Mouse (Mus musculus) kidney, postnatal 0 days (tissue): ENCODE measurements at regions not wholly inside any gene's neighbourhood (a gene's known extent, or its start where the extent isn't known, plus 50 kb on each side); places are given as distances from the start of the nearest gene placed in this dataset.
"Not testable (repeated sequence)": the region's sequence is repeated elsewhere in the genome, so short reads cannot be mapped to it uniquely, and the experiment has no call there.

Experiments
- ATAC-seq: fragments of 200-750 bp; cut with Nextera tagmentation; replicated peaks from 2 replicates; pipeline ENCODE4 v1.8.0; 2017; ENCODE audit warnings: low read depth, moderate number of reproducible peaks, moderate TSS enrichment, moderate library complexity; ENCODE audit not compliant: low FRiP score
- DNase-seq: peaks from one replicate; pipeline ENCODE4 v3.0.0-alpha.2; 2016; ENCODE audit warnings: low spot score
- H3K27ac ChIP-seq: fragments of 300-500 bp; sonication (generic); 2 replicates; pipeline ENCODE4 v1.5.1; 2014; ENCODE audit warnings: mild to moderate bottlenecking
- H3K27me3 ChIP-seq: fragments of 300-500 bp; sonication (generic); 2 replicates; pipeline ENCODE4 v1.6.1; 2014; ENCODE audit warnings: low read length, mixed read lengths; ENCODE audit not compliant: insufficient read depth
- H3K36me3 ChIP-seq: fragments of 300-500 bp; sonication (generic); 2 replicates; pipeline ENCODE4 v1.6.1; 2014; ENCODE audit warnings: low read length, mixed read lengths; ENCODE audit not compliant: insufficient read depth
- H3K4me1 ChIP-seq: fragments of 300-500 bp; sonication (generic); replicated peaks from 2 replicates; pipeline ENCODE4 v1.6.1; 2014; ENCODE audit warnings: antibody characterized with exemption, low read length, mixed read lengths; ENCODE audit not compliant: insufficient read depth
- H3K4me2 ChIP-seq: fragments of 300-500 bp; sonication (generic); 2 replicates; pipeline ENCODE4 v1.6.1; 2014; ENCODE audit warnings: mild to moderate bottlenecking, low read length, moderate library complexity, mixed read lengths
- H3K4me3 ChIP-seq: fragments of 300-500 bp; sonication (generic); replicated peaks from 2 replicates; pipeline ENCODE4 v1.5.1; 2014; ENCODE audit warnings: low read depth, low read length
- H3K9ac ChIP-seq: fragments of 300-500 bp; sonication (generic); 2 replicates; pipeline ENCODE4 v1.6.1; 2014; ENCODE audit warnings: low read depth, low read length
- H3K9me3 ChIP-seq: fragments of 300-500 bp; sonication (generic); replicated peaks from 2 replicates; pipeline ENCODE4 v1.6.1; 2016; ENCODE audit warnings: low read length, inconsistent platforms, mixed read lengths
- CTCF ChIP-seq: IDR thresholded peaks from 2 replicates; pipeline ENCODE4 v1.5.1; 2016; ENCODE audit warnings: antibody characterized with exemption, low read depth, mild to moderate bottlenecking, moderate library complexity
- WGBS: fragments of 180-500 bp; shearing (Covaris S2); extraction: QIAGEN DNeasy Blood & Tissue Kit; methylation state at CpG from one replicate; pipeline ENCODE4 v1.1.7; 2014; 5-methylcytosine and 5-hydroxymethylcytosine counted together

GRCm38 (mm10) chr17:41264512-41265222 is 329.8 kb upstream of the Cenpq start:
- Histone ChIP-seq H3K27me3 (no peaks in the 10 kb centered on the region), H3K4me2 (no peak overlapping the region), H3K4me1 (no peaks in the 10 kb centered on the region), H3K27ac (no peak overlapping the region), H3K4me3 (no peak overlapping the region), H3K36me3 (no peaks in the 10 kb centered on the region), H3K9me3 (no peaks in the 10 kb centered on the region), H3K9ac (no peak overlapping the region)
- DNase-seq = no peak
- 60% methylated on average over 4 of the region's 4 CpGs for WGBS
- ATAC-seq = no peak
- no peak for TF ChIP-seq CTCF

DNA sequence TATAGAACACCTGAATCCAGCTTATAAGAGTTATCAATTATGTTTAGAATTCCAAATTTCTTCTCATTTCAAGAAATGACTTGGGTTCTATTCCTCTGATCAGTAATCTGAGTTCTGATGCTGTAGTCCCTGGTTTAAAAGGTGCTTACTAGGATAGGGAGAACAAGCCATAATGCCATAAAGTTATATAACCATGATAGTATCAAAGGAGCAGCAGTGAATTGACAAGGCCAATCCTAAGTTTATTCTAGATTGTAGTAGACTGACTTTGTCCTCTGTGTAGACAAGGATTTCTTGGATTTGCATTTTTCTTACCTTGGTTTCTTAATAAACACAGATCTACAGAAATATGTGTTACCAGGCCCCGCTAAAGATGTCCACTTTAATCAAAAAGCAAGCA is 326.6 kb upstream of the Cenpq start:
- DNase-seq = no peak
- no peak for TF ChIP-seq CTCF
- WGBS = 92% methylated on average over 1 of the region's 1 CpGs
- no peak overlapping the region for H3K4me3 ChIP-seq
- H3K9ac ChIP-seq = no peak overlapping the region
- no peaks in the 10 kb centered on the region for H3K36me3 ChIP-seq
- no peaks in the 10 kb centered on the region for H3K4me1 ChIP-seq
- no peak overlapping the region for H3K27ac ChIP-seq
- no peak for ATAC-seq
- no peak overlapping the region for H3K4me2 ChIP-seq
- no peaks in the 10 kb centered on the region for H3K9me3 ChIP-seq
- no peaks in the 10 kb centered on the region for H3K27me3 ChIP-seq

- Histone ChIP-seq H3K36me3 (no peaks in the 10 kb centered on the region), H3K27ac (no peak overlapping the region), H3K27me3 (no peaks in the 10 kb centered on the region), H3K9me3 (no peaks in the 10 kb centered on the region), H3K4me3 (no peak overlapping the region), H3K9ac (no peak overlapping the region), H3K4me1 (no peaks in the 10 kb centered on the region), H3K4me2 (no peak overlapping the region)
- WGBS = 67% methylated on average over 2 of the region's 2 CpGs
- DNase-seq = no peak
- TF ChIP-seq CTCF = no peak
- ATAC-seq = no peak
Observed at GRCm38 (mm10) chr17:41248406-41248805, 313.6 kb upstream of the Cenpq start.

DNA sequence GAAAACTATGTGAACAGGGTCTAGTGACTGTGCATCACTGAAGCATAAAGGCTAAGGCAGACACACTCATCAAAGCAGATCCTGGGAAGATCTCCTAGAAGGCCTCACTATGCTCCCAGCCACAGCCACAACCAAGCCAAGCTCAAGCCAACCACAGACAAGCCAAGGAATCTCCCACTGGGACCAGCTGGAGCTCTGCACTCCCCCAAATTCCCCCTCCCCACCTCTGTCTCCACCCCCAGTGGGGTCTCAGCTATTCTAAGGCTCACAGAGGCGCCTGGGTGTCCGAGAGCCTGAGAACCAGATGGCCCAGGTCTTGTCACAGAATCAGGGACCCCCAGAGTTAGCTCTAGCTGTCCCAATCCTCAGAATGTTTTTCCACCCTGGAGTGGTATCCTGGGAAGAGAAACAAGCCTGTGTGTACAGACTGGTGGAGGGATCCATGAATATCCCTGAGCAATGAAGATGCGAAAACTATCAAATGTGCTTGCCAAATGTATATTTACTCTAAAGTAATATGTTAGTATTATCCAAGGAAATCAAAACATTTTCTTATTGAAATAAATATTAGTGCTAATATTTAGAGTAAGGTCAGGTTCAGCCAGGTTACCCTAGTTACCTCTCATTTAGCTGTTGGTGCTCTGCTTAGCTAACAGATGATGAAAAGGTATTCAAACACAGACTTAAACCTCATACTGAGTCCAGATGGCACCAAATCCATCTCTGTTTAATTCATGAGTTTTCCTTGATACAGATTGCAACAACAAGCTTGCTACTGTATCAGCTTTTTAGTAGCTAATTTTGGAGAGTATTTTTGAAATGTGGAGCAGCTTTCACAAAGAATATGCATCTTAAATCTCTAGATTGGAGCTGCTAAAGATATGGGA is 292.5 kb upstream of the Cenpq start:
- Histone ChIP-seq H3K4me2 (no peak overlapping the region), H3K36me3 (no peaks in the 10 kb centered on the region), H3K9ac (no peak overlapping the region), H3K27ac (no peak overlapping the region), H3K27me3 (no peaks in the 10 kb centered on the region), H3K4me3 (no peak overlapping the region), H3K4me1 (no peaks in the 10 kb centered on the region), H3K9me3 (no peaks in the 10 kb centered on the region)
- no peak for ATAC-seq
- no peak for TF ChIP-seq CTCF
- WGBS = 75% methylated on average over 3 of the region's 3 CpGs
- DNase-seq = no peak

- H3K4me2 ChIP-seq = no peak overlapping the region
- DNase-seq = no peak
- TF ChIP-seq CTCF = no peak
- H3K36me3 ChIP-seq = no peaks in the 10 kb centered on the region
- H3K4me3 ChIP-seq = no peak overlapping the region
- WGBS = 92% methylated on average over 1 of the region's 1 CpGs
- H3K9ac ChIP-seq = no peak overlapping the region
- ATAC-seq = no peak
- H3K27me3 ChIP-seq = no peaks in the 10 kb centered on the region
- H3K27ac ChIP-seq = no peak overlapping the region
- no peaks in the 10 kb centered on the region for H3K4me1 ChIP-seq
- H3K9me3 ChIP-seq = no peaks in the 10 kb centered on the region
Observed at GRCm38 (mm10) chr17:41216816-41217215, 282.0 kb upstream of the Cenpq start.

- not testable (repeated sequence) for H3K4me1 ChIP-seq
- WGBS = 55% methylated on average over 4 of the region's 4 CpGs
Observed at GRCm38 (mm10) chr17:41199417-41199816, 264.6 kb upstream of the Cenpq start.

DNA sequence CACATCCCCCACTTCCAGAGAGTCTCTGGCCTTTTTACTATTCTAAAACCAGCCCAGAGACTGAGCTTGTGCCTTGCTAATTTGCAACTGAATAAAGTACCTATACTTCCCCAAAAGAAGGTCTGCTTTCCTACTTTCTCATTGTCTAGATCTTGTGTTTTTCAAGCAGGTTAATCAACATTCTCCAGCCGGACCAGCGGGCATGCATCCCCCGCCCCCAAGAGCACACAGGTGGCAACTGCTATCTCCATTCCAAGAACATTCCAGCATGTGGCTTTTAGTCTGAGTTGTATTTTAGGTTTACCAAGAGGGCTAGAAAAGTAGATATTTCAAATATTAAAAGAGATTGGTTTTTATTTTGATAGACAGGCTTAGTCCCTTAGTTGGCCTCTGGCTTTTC is 255.5 kb upstream of the Cenpq start:
- not testable (repeated sequence) for H3K27ac ChIP-seq, DNase-seq, H3K9ac ChIP-seq, H3K4me2 ChIP-seq, H3K4me1 ChIP-seq, H3K36me3 ChIP-seq, ATAC-seq, H3K27me3 ChIP-seq, H3K4me3 ChIP-seq, H3K9me3 ChIP-seq
- 86% methylated on average over 3 of the region's 3 CpGs for WGBS

More at GRCm38 (mm10) chr17:41199417-41199816, 264.6 kb upstream of the Cenpq start:
- DNase-seq, H3K27ac ChIP-seq, ATAC-seq, H3K9me3 ChIP-seq, H3K4me3 ChIP-seq, H3K4me2 ChIP-seq, H3K27me3 ChIP-seq, H3K36me3 ChIP-seq, H3K9ac ChIP-seq: not testable (repeated sequence)

- not testable (repeated sequence) for H3K9me3 ChIP-seq, H3K4me2 ChIP-seq, ATAC-seq, H3K27me3 ChIP-seq, DNase-seq, H3K4me3 ChIP-seq, H3K27ac ChIP-seq, H3K4me1 ChIP-seq, H3K36me3 ChIP-seq, H3K9ac ChIP-seq
- 84% methylated on average over 7 of the region's 7 CpGs for WGBS
Observed at GRCm38 (mm10) chr17:41186691-41187090, 251.8 kb upstream of the Cenpq start.
